Mouse (Mus musculus) embryonic fibroblast, embryonic 13.5 days (primary cell): ENCODE data around the gene Map3k13. TPM values are rescaled to one million over a fixed set of nuclear protein-coding genes. Genes with fewer than 3 reads are reported as not detected.
A peak's percentile ranks its signal among the peaks of the same experiment; 100 is the strongest.

ENCODE experiments used
- H3K27ac ChIP-seq: 2 replicates; pipeline ENCODE4 v1.5.1; 2012; ENCODE audit warnings: low read length, control low read depth, inconsistent platforms; ENCODE audit not compliant: insufficient read depth
- H3K4me1 ChIP-seq: 2 replicates; pipeline ENCODE4 v1.6.1; 2011; ENCODE audit warnings: low read length; ENCODE audit not compliant: control insufficient read depth, insufficient read depth
- H3K4me3 ChIP-seq: 2 replicates; pipeline ENCODE4 v1.5.1; 2011; ENCODE audit warnings: mild to moderate bottlenecking, control low read depth, low read length; ENCODE audit not compliant: insufficient read depth
- CTCF ChIP-seq: IDR thresholded peaks from 2 replicates; pipeline ENCODE4 v1.5.1; 2011; ENCODE audit warnings: mild to moderate bottlenecking, control low read depth, low read length, moderate library complexity, borderline replicate concordance; ENCODE audit not compliant: insufficient read depth
- POLR2A ChIP-seq: IDR thresholded peaks from 2 replicates; pipeline ENCODE4 v1.6.1; 2011; ENCODE audit warnings: low read depth, mild to moderate bottlenecking, control low read depth, low read length, moderate library complexity
- polyA plus RNA-seq: library from polyadenylated mRNA; stranded (reverse); fragments of >200 nt; gene quantifications from 2 replicates; pipeline ENCODE4 v1.2.4, GENCODE M21; 2011; ENCODE audit warnings: low read depth; ENCODE audit not compliant: missing spikeins, insufficient read length

Map3k13 gene
- polyA plus RNA-seq, 1 experiment, result 0.97 TPM

DNA sequence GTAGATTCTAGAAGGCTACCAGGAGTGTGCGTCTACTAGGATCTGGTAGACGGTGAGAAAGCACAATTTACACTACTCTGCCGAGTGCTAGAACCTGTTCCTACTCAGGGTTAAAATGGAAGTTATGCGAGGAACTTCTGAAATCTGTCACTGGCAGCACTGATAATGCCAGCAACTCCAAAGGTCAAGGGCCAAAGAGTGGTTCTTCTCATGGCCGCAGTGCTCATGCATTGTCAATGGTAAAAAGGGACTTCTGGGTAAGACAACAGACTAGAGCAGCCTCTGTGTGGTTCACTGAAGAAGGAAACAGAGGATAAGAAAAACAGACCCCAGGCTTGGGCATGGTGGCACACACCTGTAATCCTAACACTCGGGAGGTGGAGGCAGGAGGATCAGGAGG lies 176.4 kb downstream of the Map3k13 start:
- no peaks in the 10 kb centered on the region for H3K4me1 ChIP-seq
- TF ChIP-seq POLR2A (no peak), CTCF (no peak)
- H3K4me3 ChIP-seq, result no peak overlapping the region
- H3K27ac ChIP-seq, result no peak overlapping the region

DNA sequence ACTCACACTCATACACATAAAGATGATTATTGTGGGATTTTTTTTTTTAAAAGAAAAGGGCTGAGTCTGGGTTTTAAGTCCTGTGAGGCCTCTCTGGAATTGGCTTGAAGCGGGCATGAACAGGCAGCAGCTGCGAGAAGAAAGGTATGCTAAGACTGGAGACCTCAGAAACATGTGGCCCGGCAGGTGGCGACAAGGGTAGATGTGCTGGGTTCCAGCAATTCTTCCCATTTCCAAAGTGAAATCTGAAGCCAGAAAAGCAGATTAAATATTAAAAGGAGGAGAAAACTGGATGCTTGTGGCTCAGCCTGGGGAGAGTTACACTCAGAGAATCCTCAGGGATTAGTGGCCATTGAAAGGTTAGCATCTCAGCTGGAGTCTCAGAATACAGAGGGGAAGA lies 177.3 kb downstream of the Map3k13 start:
- H3K27ac ChIP-seq, result no peak overlapping the region
- TF ChIP-seq CTCF (no peak), POLR2A (no peak)

DNA sequence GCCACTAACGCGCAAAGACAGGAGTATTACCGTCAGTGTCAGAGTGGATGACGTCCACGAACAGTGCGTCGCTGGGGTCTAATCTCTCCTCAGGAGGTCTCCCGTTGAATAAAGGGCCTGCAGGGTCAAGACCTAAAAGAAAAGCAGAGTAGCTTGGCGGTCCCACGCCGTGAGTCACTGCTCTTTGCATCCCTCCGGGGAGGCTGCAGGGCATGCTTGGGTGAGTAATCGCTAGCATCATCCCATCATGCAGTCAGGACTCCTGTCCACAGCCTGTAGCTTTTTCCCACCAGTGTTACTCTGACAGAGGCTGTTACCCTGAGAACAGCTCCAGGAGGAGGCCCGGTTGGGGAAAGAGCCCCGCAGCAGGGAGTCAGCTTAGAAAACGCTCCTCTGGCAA lies 182.1 kb downstream of the Map3k13 start:
- H3K4me3 ChIP-seq, result no peak overlapping the region
- H3K27ac ChIP-seq, result peak overlapping the region; percentile 32; the same call in 1 of the 2 replicates

More for the DNA sequence above, 177.3 kb downstream of the Map3k13 start:
- Histone ChIP-seq H3K4me1 (peaks cover under 1% of the 10 kb centered on the region; the same call in 1 of the 2 replicates), H3K4me3 (no peak overlapping the region)

DNA sequence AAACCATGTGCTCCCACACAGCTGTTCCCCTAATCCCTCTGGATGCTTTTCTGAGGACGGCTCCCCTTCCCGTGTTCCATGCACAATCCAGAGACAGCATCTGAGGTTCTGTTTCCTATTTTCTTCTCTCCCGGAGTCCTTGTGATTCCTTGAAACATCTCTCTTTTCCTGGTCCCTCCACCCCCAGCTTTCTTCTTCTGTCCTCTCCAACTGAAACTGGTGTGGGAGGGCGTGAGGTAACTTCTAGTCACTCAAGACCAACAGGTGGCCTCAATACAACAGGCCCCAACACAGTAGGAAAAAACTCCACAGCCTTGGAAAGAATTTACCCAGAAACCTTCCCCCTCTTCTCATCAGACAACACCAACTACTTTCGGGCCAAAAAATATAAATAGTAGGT lies 183.2 kb downstream of the Map3k13 start:
- Histone ChIP-seq H3K27ac (no peak overlapping the region), H3K4me3 (no peak overlapping the region), H3K4me1 (peaks cover 5% of the 10 kb centered on the region; the same call in 1 of the 2 replicates)
- TF ChIP-seq POLR2A (no peak), CTCF (no peak)

More for the DNA sequence above, 182.1 kb downstream of the Map3k13 start:
- no peak for TF ChIP-seq CTCF
- no peak for TF ChIP-seq POLR2A
- H3K4me1 ChIP-seq, result peaks cover 5% of the 10 kb centered on the region; the same call in 1 of the 2 replicates

Other genes starting within 250 kb of the Map3k13 start
- gene 2510009E07Rik, start 99.7 kb upstream of the Map3k13 start, polyA plus RNA-seq, result 13.9 and 25.3 TPM in 2 replicates
- 2.9 and 3.4 TPM in 2 replicates for gene Ehhadh, start 6.5 kb upstream of the Map3k13 start, polyA plus RNA-seq
- gene Tmem41a, start 153.2 kb downstream of the Map3k13 start, polyA plus RNA-seq, result 13.3 and 14.3 TPM in 2 replicates
- gene Liph, start 201.3 kb downstream of the Map3k13 start, polyA plus RNA-seq, result 0.40 TPM in 1 of 2 replicates, not detected in the other
- gene Senp2, start 215.1 kb downstream of the Map3k13 start, polyA plus RNA-seq, result 55.2 and 58.3 TPM in 2 replicates